Mouse (Mus musculus) liver, embryonic 12.5 days (tissue): Measurements from ENCODE around the gene Hnrnpul1. TPM values are rescaled to one million over a fixed set of nuclear protein-coding genes. Genes with fewer than 3 reads are reported as not detected.
"Not testable (repeated sequence)": the region's sequence is repeated elsewhere in the genome, so short reads cannot be mapped to it uniquely, and the experiment has no call there.

Source experiments
- ATAC-seq: fragments of 200-750 bp; cut with Nextera tagmentation; 2 replicates; pipeline ENCODE4 v1.8.0; 2017; ENCODE audit warnings: moderate number of reproducible peaks, mild to moderate bottlenecking, moderate library complexity
- H3K27ac ChIP-seq: fragments of 300-500 bp; sonication (generic); 2 replicates; pipeline ENCODE4 v1.5.1; 2016; ENCODE audit warnings: mild to moderate bottlenecking
- H3K27me3 ChIP-seq: fragments of 300-500 bp; sonication (generic); replicated peaks from 2 replicates; pipeline ENCODE4 v1.6.1; 2016; ENCODE audit warnings: mild to moderate bottlenecking, moderate library complexity
- H3K36me3 ChIP-seq: fragments of 300-500 bp; sonication (generic); 2 replicates; pipeline ENCODE4 v1.6.1; 2016; ENCODE audit warnings: mild to moderate bottlenecking, moderate library complexity
- H3K4me1 ChIP-seq: fragments of 300-500 bp; sonication (generic); 2 replicates; pipeline ENCODE4 v1.6.1; 2016
- H3K4me2 ChIP-seq: fragments of 300-500 bp; sonication (generic); 2 replicates; pipeline ENCODE4 v1.6.1; 2016; ENCODE audit warnings: mild to moderate bottlenecking, moderate library complexity
- H3K4me3 ChIP-seq: fragments of 300-500 bp; sonication (generic); 2 replicates; pipeline ENCODE4 v1.5.1; 2016; ENCODE audit warnings: mild to moderate bottlenecking, moderate library complexity
- H3K9ac ChIP-seq: fragments of 300-500 bp; sonication (generic); 2 replicates; pipeline ENCODE4 v1.6.1; 2016; ENCODE audit warnings: mild to moderate bottlenecking, moderate library complexity
- H3K9me3 ChIP-seq: fragments of 300-500 bp; sonication (generic); replicated peaks from 2 replicates; pipeline ENCODE4 v1.6.1; 2016; ENCODE audit warnings: mild to moderate bottlenecking, moderate library complexity
- WGBS: fragments of 180-500 bp; shearing (Covaris S2); methylation state at CpG from one replicate; pipeline ENCODE4 v1.1.7; 2016; ENCODE audit not compliant: insufficient replicate concordance; 5-methylcytosine and 5-hydroxymethylcytosine counted together
- polyA plus RNA-seq: library from polyadenylated mRNA; unstranded; fragments of >200 nt; fragmentation: Nextera tagmentation; extraction: Ambion mirVana; gene quantifications from 2 replicates; pipeline ENCODE4 v1.2.1, GENCODE M21; 2016

Gene Hnrnpul1
- polyA plus RNA-seq, 1 experiment from 2014 or later, result 46.1 TPM

GRCm38 (mm10) chr7:25736920-25737319, 17.6 kb downstream of the Hnrnpul1 start:
- no peaks in the 10 kb centered on the region for H3K9me3 ChIP-seq
- WGBS, result 80% methylated on average over 2 of the region's 2 CpGs
- H3K4me3 ChIP-seq, result no peak overlapping the region
- no peaks in the 10 kb centered on the region for H3K27me3 ChIP-seq
- H3K27ac ChIP-seq, result no peak overlapping the region
- no peak overlapping the region for H3K9ac ChIP-seq
- H3K36me3 ChIP-seq, result peaks cover 100% of the 10 kb centered on the region
- no peak for ATAC-seq
- peaks cover 41% of the 10 kb centered on the region for H3K4me1 ChIP-seq
- no peak overlapping the region for H3K4me2 ChIP-seq

DNA sequence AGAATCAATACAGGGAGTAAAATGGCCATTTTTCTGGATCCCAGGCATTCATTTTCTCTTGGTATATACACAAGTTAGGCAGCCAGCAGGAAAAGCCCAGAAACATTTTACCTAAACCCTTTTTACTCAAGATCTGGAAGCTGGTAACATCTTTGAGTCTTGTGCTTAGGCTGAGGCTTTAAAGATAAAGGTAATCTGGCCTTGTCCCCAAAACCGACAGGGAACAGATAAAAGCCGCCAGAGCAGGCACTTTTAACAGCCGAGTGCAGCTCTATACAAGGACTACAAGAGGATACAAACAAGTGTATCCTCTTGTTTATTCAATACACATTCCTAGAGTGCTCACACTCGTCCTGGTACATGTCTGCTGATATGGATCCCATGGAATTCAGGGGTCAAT, 19.6 kb downstream of the Hnrnpul1 start:
- peak; percentile 50; the same call in 1 of the 2 replicates for ATAC-seq
- Histone ChIP-seq H3K4me1 (peaks cover 41% of the 10 kb centered on the region), H3K9ac (no peak overlapping the region), H3K36me3 (peaks cover 100% of the 10 kb centered on the region), H3K27me3 (no peaks in the 10 kb centered on the region), H3K4me3 (no peak overlapping the region), H3K27ac (no peak overlapping the region; the same call in 1 of the 2 replicates), H3K9me3 (no peaks in the 10 kb centered on the region), H3K4me2 (0 out of 2 replicates have a peak overlapping the region, but pooled peaks have one; percentile 1)
- WGBS, result 8% methylated on average over 4 of the region's 4 CpGs

GRCm38 (mm10) chr7:25731294-25732055, 23.1 kb downstream of the Hnrnpul1 start:
- Histone ChIP-seq H3K4me1 (peaks cover 23% of the 10 kb centered on the region), H3K9me3 (no peaks in the 10 kb centered on the region), H3K4me3 (no peak overlapping the region), H3K9ac (no peak overlapping the region), H3K36me3 (peaks cover 99% of the 10 kb centered on the region), H3K4me2 (no peak overlapping the region), H3K27ac (0 out of 2 replicates have a peak overlapping the region, but pooled peaks have one; percentile 37), H3K27me3 (no peaks in the 10 kb centered on the region)
- no peak for ATAC-seq
- 71% methylated on average over 8 of the region's 8 CpGs for WGBS

GRCm38 (mm10) chr7:25729862-25730261, 24.7 kb downstream of the Hnrnpul1 start:
- H3K27me3 ChIP-seq, result no peaks in the 10 kb centered on the region
- no peaks in the 10 kb centered on the region for H3K9me3 ChIP-seq
- H3K4me3 ChIP-seq, result no peak overlapping the region
- H3K4me1 ChIP-seq, result peaks cover 8% of the 10 kb centered on the region; the same call in 1 of the 2 replicates
- peaks cover 99% of the 10 kb centered on the region for H3K36me3 ChIP-seq
- H3K4me2 ChIP-seq, result no peak overlapping the region
- no peak for ATAC-seq
- H3K9ac ChIP-seq, result no peak overlapping the region
- WGBS, result 88% methylated on average over 2 of the region's 2 CpGs
- H3K27ac ChIP-seq, result no peak overlapping the region

GRCm38 (mm10) chr7:25729396-25729795, 25.2 kb downstream of the Hnrnpul1 start:
- no peaks in the 10 kb centered on the region for H3K9me3 ChIP-seq
- H3K36me3 ChIP-seq, result peaks cover 99% of the 10 kb centered on the region
- no peak overlapping the region for H3K27ac ChIP-seq
- H3K4me2 ChIP-seq, result no peak overlapping the region
- 56% methylated on average over 2 of the region's 2 CpGs for WGBS
- H3K4me1 ChIP-seq, result peaks cover 4% of the 10 kb centered on the region; the same call in 1 of the 2 replicates
- no peak for ATAC-seq
- H3K27me3 ChIP-seq, result no peaks in the 10 kb centered on the region
- no peak overlapping the region for H3K9ac ChIP-seq
- no peak overlapping the region for H3K4me3 ChIP-seq

- Histone ChIP-seq H3K9ac (no peak overlapping the region), H3K27ac (no peak overlapping the region), H3K4me2 (no peak overlapping the region), H3K4me1 (peaks cover 8% of the 10 kb centered on the region), H3K4me3 (no peak overlapping the region), H3K27me3 (no peaks in the 10 kb centered on the region), H3K36me3 (peaks cover 99% of the 10 kb centered on the region), H3K9me3 (no peaks in the 10 kb centered on the region)
- ATAC-seq, result no peak
- WGBS, result 96% methylated on average over 5 of the region's 5 CpGs
These were observed 26.8 kb downstream of the Hnrnpul1 start for GRCm38 (mm10) chr7:25727800-25728199.

DNA sequence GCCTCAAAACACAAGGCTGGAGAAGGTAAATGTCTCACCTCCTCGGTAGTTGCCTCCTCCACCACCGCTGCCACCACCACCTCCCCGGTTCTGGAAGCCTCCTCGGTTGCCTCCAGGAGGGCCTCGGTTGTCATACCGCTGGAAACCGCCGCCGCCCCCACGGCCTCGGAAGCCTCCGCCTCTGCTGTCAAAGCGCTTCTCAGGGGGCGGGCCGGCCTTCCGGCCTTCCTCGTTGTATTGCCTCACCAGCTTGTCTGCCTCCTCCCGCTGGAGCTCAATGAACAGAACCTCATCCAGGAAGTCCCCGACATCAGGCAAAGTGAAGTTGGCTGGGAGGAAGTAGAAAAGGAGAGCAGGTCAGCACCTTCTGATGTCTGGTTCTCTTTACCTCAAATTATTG, 28.7 kb downstream of the Hnrnpul1 start:
- 68% methylated on average over 19 of the region's 19 CpGs for WGBS
- Histone ChIP-seq H3K27ac (no peak overlapping the region), H3K9ac (no peak overlapping the region), H3K9me3 (no peaks in the 10 kb centered on the region), H3K4me2 (no peak overlapping the region), H3K27me3 (no peaks in the 10 kb centered on the region), H3K36me3 (peaks cover 97% of the 10 kb centered on the region), H3K4me3 (no peak overlapping the region), H3K4me1 (peaks cover 20% of the 10 kb centered on the region)
- ATAC-seq, result no peak

GRCm38 (mm10) chr7:25721776-25722175, 32.8 kb downstream of the Hnrnpul1 start:
- Histone ChIP-seq H3K9ac (peak overlapping the region; percentile 44; the same call in 1 of the 2 replicates), H3K4me1 (peaks cover 54% of the 10 kb centered on the region), H3K27ac (peak overlapping the region; percentile 77), H3K4me2 (peak overlapping the region; percentile 39), H3K36me3 (peaks cover 72% of the 10 kb centered on the region)
- ATAC-seq, result peak; percentile 48; the same call in 1 of the 2 replicates
- not testable (repeated sequence) for H3K9me3 ChIP-seq, H3K27me3 ChIP-seq, H3K4me3 ChIP-seq

DNA sequence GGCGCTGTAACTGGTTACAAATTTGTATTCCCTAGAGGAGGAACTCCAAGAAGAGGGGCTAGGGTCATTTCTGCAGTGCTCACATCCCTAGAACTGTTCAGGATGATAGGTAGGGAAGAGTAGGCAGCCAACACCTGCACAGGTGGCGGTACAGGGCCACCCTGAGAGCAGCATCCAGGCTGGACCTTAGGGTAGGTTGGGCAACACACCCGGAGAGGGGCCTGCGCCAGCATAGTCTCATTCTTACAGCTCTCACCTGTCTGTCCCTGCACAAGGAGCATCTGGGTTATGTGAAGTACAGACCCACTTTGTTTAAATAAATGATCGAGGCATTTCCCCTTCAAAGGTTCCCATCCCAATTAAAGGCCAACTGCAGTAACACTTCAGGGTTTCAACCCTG, 33.8 kb downstream of the Hnrnpul1 start:
- H3K4me2 ChIP-seq, result no peak overlapping the region
- peak overlapping the region; percentile 15; the same call in 1 of the 2 replicates for H3K27ac ChIP-seq
- H3K9ac ChIP-seq, result no peak overlapping the region
- H3K4me3 ChIP-seq, result no peak overlapping the region
- ATAC-seq, result no peak
- H3K4me1 ChIP-seq, result peaks cover 55% of the 10 kb centered on the region
- H3K9me3 ChIP-seq, result no peaks in the 10 kb centered on the region
- no peaks in the 10 kb centered on the region for H3K27me3 ChIP-seq
- 81% methylated on average over 5 of the region's 5 CpGs for WGBS
- H3K36me3 ChIP-seq, result peaks cover 72% of the 10 kb centered on the region

- Histone ChIP-seq H3K9me3 (no peaks in the 10 kb centered on the region), H3K27ac (peak overlapping the region; percentile 87), H3K4me1 (peaks cover 55% of the 10 kb centered on the region), H3K4me2 (peak overlapping the region; percentile 76), H3K9ac (peak overlapping the region; percentile 81), H3K4me3 (peak overlapping the region; percentile 82; the same call in 1 of the 2 replicates), H3K27me3 (no peaks in the 10 kb centered on the region), H3K36me3 (peaks cover 72% of the 10 kb centered on the region)
- ATAC-seq, result no peak
- 52% methylated on average over 10 of the region's 10 CpGs for WGBS
These were observed 34.6 kb downstream of the Hnrnpul1 start for GRCm38 (mm10) chr7:25719761-25720610.

DNA sequence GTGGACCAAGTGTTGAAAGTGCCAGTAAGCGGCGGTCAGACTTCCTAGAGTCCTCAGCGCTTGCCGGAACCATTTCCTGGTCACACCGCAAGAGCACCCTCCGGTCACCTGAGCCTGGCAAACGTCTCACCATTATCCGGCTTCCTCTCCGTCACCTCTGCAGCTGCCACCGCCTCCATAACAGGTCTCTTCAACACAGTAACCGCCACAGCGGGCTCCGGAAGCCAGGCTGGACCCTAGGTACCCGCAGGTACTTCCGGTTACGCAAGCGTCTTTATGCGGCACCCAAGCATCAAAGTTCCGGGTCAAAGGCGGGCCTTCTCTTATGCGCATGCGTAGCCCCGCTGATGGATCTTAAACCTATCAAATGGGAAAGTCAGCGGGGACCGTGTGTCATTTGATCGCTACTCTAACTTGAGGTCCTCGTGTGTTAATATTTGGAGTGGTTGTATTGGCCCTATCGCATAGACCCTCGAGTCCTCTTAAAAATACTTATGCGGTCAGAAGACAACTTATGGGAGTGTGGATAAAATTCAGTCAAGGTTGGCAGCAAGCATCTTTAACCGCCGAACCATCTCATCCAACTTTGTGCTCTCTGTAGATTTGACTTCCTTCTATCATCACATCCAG, 35.7 kb downstream of the Hnrnpul1 start, which contains the start of gene Ccdc97:
Ccdc97 (minus strand) TSS at position 301 of the 630 bp plus-strand sequence.
- no peaks in the 10 kb centered on the region for H3K27me3 ChIP-seq
- H3K9ac ChIP-seq, result peak within 1 kb of the TSS; percentile 81
- peak within 1 kb of the TSS; percentile 87 for H3K27ac ChIP-seq
- H3K4me2 ChIP-seq, result peak within 1 kb of the TSS; percentile 76
- 2% methylated on average over 32 of the region's 32 CpGs for WGBS
- H3K36me3 ChIP-seq, result peaks cover 72% of the 10 kb centered on the region
- H3K4me3 ChIP-seq, result peak within 1 kb of the TSS; percentile 82
- no peaks in the 10 kb centered on the region for H3K9me3 ChIP-seq
- peaks cover 55% of the 10 kb centered on the region for H3K4me1 ChIP-seq
- ATAC-seq, result peak; percentile 80
